Mouse (Mus musculus) megakaryocyte progenitor cell, adult 5-6 weeks (primary cell): ENCODE data around the gene Olfr2. TPM values are rescaled to one million over a fixed set of nuclear protein-coding genes. Genes with fewer than 3 reads are reported as not detected.

Source experiments
- ATAC-seq: replicated peaks from 2 replicates; pipeline ENCODE4 v1.8.0; 2016; ENCODE audit warnings: mild to moderate bottlenecking, moderate TSS enrichment, inconsistent platforms; ENCODE audit not compliant: poor library complexity
- total RNA-seq, 2 experiments: library from RNA; stranded (forward) in 1 of 2; stranded (reverse) in 1 of 2; fragments of 157-497, 149-512 nt in 1 of 2; fragments of 200-1000 nt in 1 of 2; gene quantifications; 2 replicates each; pipeline versions ENCODE4 v1.2.3 to v1.2.4; 2015 to 2017

Olfr2 gene
- total RNA-seq (2015): not detected in 2 replicates
- not detected in 2 replicates for total RNA-seq (2017)

DNA sequence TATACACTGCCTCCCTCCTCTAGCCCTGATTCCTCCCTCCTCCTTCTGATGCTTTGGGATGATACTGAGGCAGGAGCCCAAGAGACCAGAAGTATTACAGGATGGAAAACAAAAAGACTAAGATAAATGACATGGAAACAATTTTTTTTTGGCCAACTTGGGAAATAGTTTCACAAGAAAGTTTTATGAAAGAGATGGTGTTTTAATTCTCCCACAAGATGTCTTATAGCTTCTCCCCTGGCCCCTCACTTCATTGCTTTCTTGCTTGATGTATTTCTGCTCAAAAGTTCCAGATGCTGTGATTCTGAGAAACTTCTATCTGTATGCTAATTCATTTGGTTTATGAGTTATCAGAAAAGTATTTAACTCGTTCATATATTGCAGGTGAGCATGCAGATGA, at the start of gene Olfr2:
Gene Olfr2, minus strand, starts transcription at position 101 of the 400 bp plus-strand sequence.
- no peak for ATAC-seq

DNA sequence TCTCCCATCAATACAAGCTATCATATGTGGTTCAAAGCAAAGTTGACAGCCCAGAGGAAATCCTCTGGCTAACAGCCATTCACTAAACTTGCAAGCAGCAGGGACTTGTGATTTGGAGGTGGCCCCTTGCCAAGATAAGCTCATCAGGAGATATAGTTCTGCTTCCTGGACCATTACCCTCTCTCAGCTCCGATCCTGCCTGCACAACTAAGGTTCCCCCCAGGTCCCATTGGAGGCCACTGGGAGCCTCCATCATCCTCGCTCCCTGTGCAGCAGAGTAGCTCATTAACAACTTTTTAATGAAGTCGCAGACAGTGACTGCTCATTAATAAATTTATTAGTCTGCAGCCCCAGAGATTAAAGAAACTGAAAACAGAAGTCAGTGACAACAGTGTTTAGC, 41.7 kb upstream of the Olfr2 start:
- ATAC-seq: peak; percentile 34

DNA sequence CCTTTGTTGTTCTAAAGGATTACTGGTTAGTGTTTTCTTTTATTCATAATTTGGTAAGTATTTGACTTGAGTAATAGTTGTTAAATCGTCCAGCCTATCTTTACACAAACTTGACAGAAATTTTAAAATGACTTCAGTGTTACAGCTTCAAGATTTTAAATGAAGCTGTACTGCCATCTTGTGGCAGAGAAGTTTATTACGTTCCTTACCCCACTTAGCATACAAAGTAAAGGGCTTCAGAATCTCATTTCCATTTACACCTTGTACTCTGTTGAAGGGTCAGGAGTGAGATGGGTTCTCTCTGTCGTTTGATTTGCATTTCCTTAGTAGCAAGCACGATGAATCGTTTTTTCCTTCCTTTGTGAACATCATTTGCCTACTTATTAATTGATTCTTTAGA, 40.0 kb upstream of the Olfr2 start:
- ATAC-seq: peak; percentile 92

GRCm38 (mm10) chr7:107044407-107044806, 38.5 kb upstream of the Olfr2 start:
- ATAC-seq: peak; percentile 80

DNA sequence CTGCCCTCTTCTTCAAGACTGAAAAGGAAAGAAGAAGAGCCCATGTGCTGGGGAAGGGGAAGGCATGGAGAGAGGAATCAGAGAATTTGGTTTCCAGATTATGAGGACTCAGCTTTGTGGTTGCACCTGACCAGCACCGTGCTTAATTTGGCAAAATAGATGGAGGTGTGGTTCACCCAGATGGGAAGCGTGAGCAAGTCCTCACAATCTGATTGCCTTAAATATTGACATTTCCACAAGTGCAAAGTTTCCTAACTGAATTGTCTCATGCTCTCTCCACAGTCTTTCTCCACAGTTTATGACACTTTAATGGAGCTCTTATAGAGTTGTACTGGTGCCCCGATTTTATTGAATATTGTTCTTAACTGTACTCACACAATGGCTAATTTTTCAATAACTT, 37.3 kb upstream of the Olfr2 start:
- ATAC-seq: no peak

- ATAC-seq: no peak
Measured at GRCm38 (mm10) chr7:107039934-107040563, 34.2 kb upstream of the Olfr2 start.

- no peak for ATAC-seq
Measured at GRCm38 (mm10) chr7:107030874-107031273, 25.0 kb upstream of the Olfr2 start, which contains the start of gene Olfr713. Olfr713 (plus strand) TSS chr7:107031174.

DNA sequence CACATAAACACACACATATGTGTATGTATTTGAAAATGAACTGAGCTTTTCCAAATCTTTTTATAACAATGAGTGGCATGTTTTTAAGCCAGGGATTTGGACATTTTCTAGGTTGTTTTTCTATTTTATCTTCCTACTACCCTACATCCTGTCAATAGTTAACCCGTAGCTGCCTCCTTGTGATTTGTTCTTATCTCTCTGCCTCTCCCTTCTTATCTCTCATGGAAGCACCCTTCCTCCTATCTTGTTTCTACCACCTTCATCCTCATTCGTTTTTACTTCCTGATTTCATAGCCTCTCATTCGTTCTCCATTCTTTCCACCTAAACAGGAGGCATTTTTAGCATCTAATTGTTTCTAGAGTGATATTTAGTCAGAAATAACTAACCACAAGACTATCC, 1.7 kb downstream of the Olfr2 start:
- peak; percentile 63 for ATAC-seq

- ATAC-seq: peak; percentile 96
Measured at GRCm38 (mm10) chr7:107000798-107001197, 5.1 kb downstream of the Olfr2 start.

DNA sequence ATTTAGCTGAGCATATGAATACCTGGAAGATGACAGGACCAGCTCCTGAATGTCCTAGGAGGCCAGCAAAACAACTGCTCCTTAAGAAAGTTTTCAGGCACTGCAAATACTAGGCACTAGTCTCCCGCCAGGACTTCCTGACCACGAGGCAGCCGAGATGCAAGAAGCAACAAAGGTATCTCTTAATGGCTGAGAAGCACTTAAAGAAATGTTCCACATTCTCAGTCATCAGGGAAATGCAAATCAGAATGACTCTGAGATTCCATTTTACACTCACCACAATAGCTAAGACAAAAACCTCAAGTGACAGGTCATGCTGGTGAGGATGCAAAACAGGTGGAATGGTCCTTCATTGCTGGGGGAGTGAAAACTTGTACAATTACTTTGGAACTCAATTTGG, 20.6 kb downstream of the Olfr2 start:
- no peak for ATAC-seq

DNA sequence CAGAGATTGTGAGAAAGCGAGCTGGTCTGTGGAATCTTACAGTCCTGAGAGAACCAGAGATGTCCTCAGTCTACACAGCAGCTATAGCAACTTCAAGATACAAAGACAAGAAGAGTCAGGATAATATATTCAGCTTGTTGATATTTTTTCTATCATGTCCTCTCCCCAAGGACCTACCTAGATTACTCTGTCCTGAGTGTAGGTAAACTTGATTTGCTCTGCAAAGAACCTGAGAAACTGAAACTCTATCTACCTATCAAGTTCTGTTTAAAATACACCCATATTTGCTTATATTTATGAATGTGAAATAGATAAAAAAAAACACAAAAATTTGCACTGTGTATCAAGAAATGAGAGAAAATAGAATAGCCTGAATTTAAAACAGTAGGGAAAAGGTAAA, 30.5 kb downstream of the Olfr2 start, which contains the start of gene Olfr711:
Gene Olfr711, minus strand, starts transcription at position 101 of the 400 bp plus-strand sequence.
- no peak for ATAC-seq

DNA sequence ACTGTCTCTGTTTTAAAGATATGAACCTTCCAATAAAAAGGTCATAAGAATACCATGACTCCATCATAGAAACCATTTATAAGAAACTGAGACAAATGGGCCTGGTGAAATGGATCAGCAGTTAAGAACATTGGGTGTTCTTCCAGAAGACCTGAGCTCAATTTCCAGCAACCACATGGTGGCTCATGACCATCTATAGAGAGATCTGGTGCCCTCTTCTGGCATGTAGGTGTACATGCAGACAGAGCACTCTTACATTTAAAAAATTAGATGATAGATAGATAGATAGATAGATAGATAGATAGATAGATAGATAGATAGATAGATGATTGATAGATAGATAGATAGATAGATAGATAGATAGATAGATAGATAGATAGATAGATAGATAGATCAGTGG, 38.4 kb downstream of the Olfr2 start:
- ATAC-seq: 0 out of 2 replicates have a peak, but pooled peaks have one; percentile 31

DNA sequence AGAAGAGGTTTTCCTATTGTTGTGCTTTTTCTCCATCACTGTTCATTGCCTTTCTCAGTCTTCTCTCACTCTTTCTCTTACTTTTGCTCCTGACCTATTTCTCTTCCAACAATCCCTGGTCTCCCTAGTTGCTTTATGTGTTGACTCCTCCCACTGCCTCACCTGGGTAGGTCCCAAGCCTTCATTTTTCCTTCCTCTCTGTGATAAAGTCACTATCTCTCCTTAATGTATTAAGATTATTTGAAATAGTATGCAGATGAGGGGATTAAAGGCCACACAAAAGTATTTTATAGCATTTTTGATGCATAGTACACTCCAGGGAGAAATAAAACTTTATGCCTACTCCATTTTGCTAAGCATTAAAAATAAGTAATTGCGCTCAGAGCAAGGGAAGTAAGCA, 42.0 kb downstream of the Olfr2 start, which contains the start of gene Olfr6:
Gene Olfr6, minus strand, starts transcription at position 101 of the 400 bp plus-strand sequence.
- no peak for ATAC-seq

- no peak for ATAC-seq
Measured at GRCm38 (mm10) chr7:106948212-106948611, 57.7 kb downstream of the Olfr2 start, which contains the start of gene Olfr710. Olfr710 (minus strand) TSS chr7:106948312.

Other genes starting within 250 kb of the Olfr2 start
- not detected in 2 replicates for gene Olfr699, start 212.9 kb downstream of the Olfr2 start, total RNA-seq (2015)
- not detected in 2 replicates for gene Olfr699, start 212.9 kb downstream of the Olfr2 start, total RNA-seq (2017)
- gene Olfr700, start 197.2 kb downstream of the Olfr2 start, total RNA-seq (2015): not detected in 2 replicates
- gene Olfr700, start 197.2 kb downstream of the Olfr2 start, total RNA-seq (2017): not detected in 2 replicates
- gene Olfr701, start 191.9 kb downstream of the Olfr2 start, total RNA-seq (2015): not detected in 2 replicates
- not detected in 2 replicates for gene Olfr701, start 191.9 kb downstream of the Olfr2 start, total RNA-seq (2017)
- gene Olfr702, start 172.2 kb downstream of the Olfr2 start, total RNA-seq (2015): not detected in 2 replicates
- gene Olfr702, start 172.2 kb downstream of the Olfr2 start, total RNA-seq (2017): not detected in 2 replicates
- gene Olfr703, start 162.7 kb downstream of the Olfr2 start, total RNA-seq (2015): not detected in 2 replicates
- gene Olfr703, start 162.7 kb downstream of the Olfr2 start, total RNA-seq (2017): not detected in 2 replicates
- gene Olfr704, start 142.9 kb downstream of the Olfr2 start, total RNA-seq (2015): not detected in 2 replicates
- gene Olfr704, start 142.9 kb downstream of the Olfr2 start, total RNA-seq (2017): not detected in 2 replicates
- not detected in 2 replicates for gene Olfr705, start 129.2 kb downstream of the Olfr2 start, total RNA-seq (2015)
- not detected in 2 replicates for gene Olfr705, start 129.2 kb downstream of the Olfr2 start, total RNA-seq (2017)
- not detected in 2 replicates for gene Olfr706, start 117.9 kb downstream of the Olfr2 start, total RNA-seq (2015)
- not detected in 2 replicates for gene Olfr706, start 117.9 kb downstream of the Olfr2 start, total RNA-seq (2017)
- not detected in 2 replicates for gene Olfr707, start 104.8 kb downstream of the Olfr2 start, total RNA-seq (2015)
- not detected in 2 replicates for gene Olfr707, start 104.8 kb downstream of the Olfr2 start, total RNA-seq (2017)
- not detected in 2 replicates for gene Olfr1532-ps1, start 98.1 kb downstream of the Olfr2 start, total RNA-seq (2015)
- gene Olfr1532-ps1, start 98.1 kb downstream of the Olfr2 start, total RNA-seq (2017): not detected in 2 replicates
- 0.02 TPM in 1 of 2 replicates, not detected in the other for gene Olfr709-ps1, start 73.9 kb downstream of the Olfr2 start, total RNA-seq (2015)
- gene Olfr709-ps1, start 73.9 kb downstream of the Olfr2 start, total RNA-seq (2017): not detected in 2 replicates
- gene Olfr710, start 57.8 kb downstream of the Olfr2 start, total RNA-seq (2015): not detected in 2 replicates
- not detected in 2 replicates for gene Olfr710, start 57.8 kb downstream of the Olfr2 start, total RNA-seq (2017)
- not detected in 2 replicates for gene Olfr6, start 42.1 kb downstream of the Olfr2 start, total RNA-seq (2015)
- not detected in 2 replicates for gene Olfr6, start 42.1 kb downstream of the Olfr2 start, total RNA-seq (2017)
- gene Olfr711, start 30.6 kb downstream of the Olfr2 start, total RNA-seq (2015): not detected in 2 replicates
- not detected in 2 replicates for gene Olfr711, start 30.6 kb downstream of the Olfr2 start, total RNA-seq (2017)
- not detected in 2 replicates for gene Olfr713, start 25.1 kb upstream of the Olfr2 start, total RNA-seq (2015)
- not detected in 2 replicates for gene Olfr713, start 25.1 kb upstream of the Olfr2 start, total RNA-seq (2017)
- gene Olfr714, start 64.9 kb upstream of the Olfr2 start, total RNA-seq (2015): not detected in 2 replicates
- not detected in 2 replicates for gene Olfr714, start 64.9 kb upstream of the Olfr2 start, total RNA-seq (2017)
- not detected in 2 replicates for gene Olfr17, start 87.1 kb upstream of the Olfr2 start, total RNA-seq (2015)
- gene Olfr17, start 87.1 kb upstream of the Olfr2 start, total RNA-seq (2017): not detected in 2 replicates
- gene Olfr715b, start 104.3 kb upstream of the Olfr2 start, total RNA-seq (2015): not detected in 2 replicates
- gene Olfr715b, start 104.3 kb upstream of the Olfr2 start, total RNA-seq (2017): not detected in 2 replicates
- gene Olfr715, start 125.0 kb upstream of the Olfr2 start, total RNA-seq (2015): not detected in 2 replicates
- not detected in 2 replicates for gene Olfr715, start 125.0 kb upstream of the Olfr2 start, total RNA-seq (2017)
- gene Olfr716, start 132.3 kb upstream of the Olfr2 start, total RNA-seq (2015): not detected in 2 replicates
- not detected in 2 replicates for gene Olfr716, start 132.3 kb upstream of the Olfr2 start, total RNA-seq (2017)
- not detected in 2 replicates for gene Nlrp14, start 160.9 kb upstream of the Olfr2 start, total RNA-seq (2015)
- gene Nlrp14, start 160.9 kb upstream of the Olfr2 start, total RNA-seq (2017): not detected in 2 replicates
- gene Rbmxl2, start 203.4 kb upstream of the Olfr2 start, total RNA-seq (2015): not detected in 2 replicates
- gene Rbmxl2, start 203.4 kb upstream of the Olfr2 start, total RNA-seq (2017): not detected in 2 replicates